Mouse (Mus musculus) CD4-positive, CD25-positive, alpha-beta regulatory T cell, adult 2 months (primary cell): ENCODE measurements around the gene Ccdc162.
A peak's percentile ranks its signal among the peaks of the same experiment; 100 is the strongest.

Experiments
- DNase-seq: peaks from one replicate; pipeline ENCODE4 v3.0.0-alpha.2; 2012; ENCODE audit warnings: low read depth, low spot score

Ccdc162 gene

DNA sequence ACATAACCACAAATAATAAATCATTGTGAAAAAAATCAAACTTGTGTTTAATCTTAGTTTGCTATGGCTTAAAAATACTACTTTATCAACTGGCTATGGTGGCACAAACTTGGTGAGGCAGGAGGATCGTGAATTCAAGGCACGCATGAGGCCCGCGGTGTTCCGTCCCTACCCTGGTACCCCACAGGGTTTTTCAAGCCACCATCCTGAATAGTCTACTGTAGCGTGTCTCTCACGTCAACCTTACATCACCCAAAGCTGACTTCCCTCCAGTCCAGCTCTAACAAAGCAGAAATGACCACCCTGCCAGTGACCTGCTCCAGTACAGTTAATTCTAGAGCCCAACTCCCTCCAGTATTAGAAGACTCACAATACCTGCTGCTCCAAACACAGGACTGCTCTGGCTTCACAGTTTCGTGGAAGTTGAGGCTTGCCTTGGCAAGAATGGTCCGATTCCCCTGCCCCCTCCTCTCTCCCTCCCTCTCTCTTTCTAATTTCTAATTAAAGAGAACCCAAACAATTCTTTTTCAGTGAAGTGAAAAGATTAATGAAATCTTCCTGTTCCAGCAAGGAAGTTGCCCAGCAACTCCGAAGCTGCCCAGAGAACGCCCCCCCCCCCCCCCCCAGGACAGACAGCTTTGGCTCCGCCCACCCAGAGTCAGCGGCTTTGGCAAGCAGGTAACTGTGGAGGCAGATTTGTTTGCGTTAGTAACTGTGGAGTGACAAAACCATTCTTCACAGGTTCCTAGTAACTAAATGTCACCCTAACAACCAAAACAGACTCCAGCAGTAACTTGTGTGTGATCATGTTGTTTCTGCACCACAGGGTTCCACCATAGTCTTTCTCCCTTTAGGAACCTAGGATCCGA lies at the start of gene Ccdc162:
TSS of gene Ccdc162 (minus strand) at position 606 of the 869 bp plus-strand sequence.
- DNase-seq = no peak

DNA sequence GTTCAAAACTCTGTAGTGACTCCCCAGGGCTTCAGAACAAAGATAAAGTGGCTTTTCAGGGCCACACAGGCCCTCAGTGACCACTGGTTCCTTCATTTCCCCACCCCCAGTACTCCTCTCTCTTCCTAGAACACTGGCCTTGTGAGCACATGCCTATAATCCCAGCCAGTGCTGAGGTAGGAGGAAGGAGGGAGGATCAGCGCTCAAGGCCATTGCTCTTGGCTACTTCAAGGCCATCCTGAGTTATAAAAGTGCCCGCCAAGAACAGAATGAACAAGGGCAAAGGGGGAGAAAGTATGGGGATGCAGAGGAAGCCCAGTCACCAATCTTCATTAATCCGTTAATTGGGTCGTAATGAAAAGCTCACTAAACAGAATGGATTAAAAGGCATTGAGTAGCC lies 49.2 kb upstream of the Ccdc162 start:
- DNase-seq = no peak

DNA sequence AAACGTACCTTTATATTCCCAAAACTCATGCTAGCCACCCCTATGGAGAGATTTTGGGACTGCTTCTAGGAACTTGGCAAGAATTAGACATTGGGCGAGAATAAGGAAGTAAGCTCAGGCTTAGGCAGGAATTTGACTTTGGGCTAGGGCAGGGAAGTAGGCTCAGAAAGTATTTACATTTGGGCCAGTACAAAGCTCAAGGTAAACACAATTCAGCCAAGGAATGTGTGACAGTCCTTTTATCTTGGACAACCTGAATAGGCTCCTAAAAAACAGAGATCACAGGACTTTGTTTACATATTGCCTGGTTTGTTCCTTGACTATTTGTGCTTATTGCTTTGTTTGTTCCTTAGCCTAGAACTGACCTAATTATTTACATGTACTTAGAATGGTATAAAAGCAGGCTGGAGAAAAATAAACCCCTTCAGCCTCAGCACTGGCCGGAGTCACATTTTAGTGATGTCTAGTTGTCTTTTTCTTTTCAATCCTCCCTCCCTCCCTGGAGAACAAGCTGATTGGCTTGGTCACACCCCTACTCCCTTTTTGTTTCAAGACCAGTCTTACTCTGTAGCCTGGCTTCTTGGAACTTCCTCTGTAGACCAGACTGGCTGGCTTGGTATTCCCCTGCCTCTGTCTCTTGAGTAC lies 47.4 kb upstream of the Ccdc162 start:
- DNase-seq = no peak

- DNase-seq = no peak
Measured at GRCm38 (mm10) chr10:41760866-41761265, 44.4 kb upstream of the Ccdc162 start.

DNA sequence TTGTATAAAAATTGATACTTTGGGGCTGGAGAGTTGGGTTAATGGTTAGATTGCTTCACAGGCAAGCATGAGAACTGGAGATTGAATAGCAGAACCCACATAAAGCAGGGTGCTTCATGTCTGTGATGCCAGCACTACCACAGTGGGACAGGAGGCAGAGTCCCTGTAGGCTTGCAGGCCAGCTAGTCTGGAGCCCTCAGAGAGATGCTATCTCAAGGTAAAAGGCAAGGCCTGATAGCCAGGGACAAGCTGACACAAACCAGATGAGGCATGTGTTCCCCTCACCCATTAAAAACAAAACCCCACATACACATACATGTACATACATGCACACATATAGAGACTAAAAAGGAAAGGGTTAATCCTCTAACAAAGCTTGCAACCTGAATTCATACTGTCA lies 41.6 kb upstream of the Ccdc162 start:
- no peak for DNase-seq

DNA sequence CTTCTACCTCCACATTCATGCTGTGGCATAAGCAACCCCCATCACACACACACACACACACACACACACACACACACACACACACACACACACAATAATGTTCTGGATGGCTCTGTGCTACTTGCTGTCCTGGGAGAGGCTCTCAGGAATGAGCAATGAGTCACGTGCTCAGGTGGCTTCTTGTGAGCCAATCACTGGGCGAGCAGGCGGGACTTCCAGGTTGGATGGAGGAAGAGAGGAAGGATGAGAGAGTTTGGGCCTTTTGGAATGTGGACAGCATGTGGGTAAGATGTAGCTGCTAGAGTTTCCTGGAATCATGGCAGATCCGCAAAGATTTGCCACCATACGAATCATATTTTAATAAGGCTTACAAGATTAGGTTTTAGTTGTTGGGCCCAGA lies 40.8 kb upstream of the Ccdc162 start:
- no peak for DNase-seq

DNA sequence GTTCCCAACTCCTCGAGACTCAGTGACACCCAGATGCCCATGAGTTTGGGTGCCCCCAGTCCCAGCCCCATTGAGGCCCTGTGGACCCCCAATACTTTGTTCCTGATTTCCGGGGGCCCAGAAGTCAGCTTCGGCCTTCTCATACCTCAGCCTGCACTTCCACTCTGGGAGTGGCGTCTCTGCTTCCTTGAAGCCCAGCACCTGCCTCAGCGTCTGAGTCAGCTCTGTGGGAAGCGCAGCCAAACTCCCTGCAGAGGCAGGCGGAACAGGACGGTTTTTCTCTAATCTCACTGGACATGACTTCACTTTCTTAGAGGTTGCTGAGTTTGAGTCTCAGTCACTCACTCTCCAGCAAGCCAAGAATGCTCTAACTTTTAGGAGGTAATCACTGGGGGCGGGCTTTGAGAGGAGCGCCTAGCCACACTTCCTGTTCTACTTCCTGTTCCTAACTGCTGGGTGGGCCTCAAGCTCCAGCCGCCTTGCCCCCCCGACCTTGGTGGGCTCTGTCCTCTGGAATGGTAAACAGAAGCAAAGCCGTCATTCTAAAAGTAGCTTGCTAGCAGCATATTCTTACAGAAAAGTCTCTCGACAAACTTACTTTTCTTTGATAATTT lies 35.5 kb upstream of the Ccdc162 start:
- peak; percentile 52 for DNase-seq

- no peak for DNase-seq
Measured at GRCm38 (mm10) chr10:41749306-41749705, 32.9 kb upstream of the Ccdc162 start.

- DNase-seq = no peak
Measured at GRCm38 (mm10) chr10:41746554-41746953, 30.1 kb upstream of the Ccdc162 start.

GRCm38 (mm10) chr10:41744006-41744405 lies 27.6 kb upstream of the Ccdc162 start:
- no peak for DNase-seq

GRCm38 (mm10) chr10:41740221-41740620 lies 23.8 kb upstream of the Ccdc162 start:
- no peak for DNase-seq

DNA sequence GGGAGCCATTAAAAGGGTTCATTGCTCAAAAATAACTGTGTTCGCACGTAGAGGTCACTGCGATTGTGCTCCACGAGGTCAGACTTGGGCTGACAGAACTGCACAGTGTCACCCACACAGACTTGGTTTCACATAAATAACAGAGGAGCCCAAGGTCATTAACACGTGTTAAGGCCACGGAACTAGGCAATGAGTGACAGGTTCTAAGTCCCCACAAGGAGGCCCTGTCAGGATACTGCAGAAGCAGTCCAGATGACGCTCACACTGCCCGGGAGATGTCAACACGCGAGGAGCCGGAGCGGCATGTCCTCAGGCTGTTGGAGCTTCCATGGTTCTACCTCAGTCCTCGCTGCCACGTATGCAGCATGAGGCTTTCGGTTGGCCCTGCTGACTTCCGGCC lies 20.8 kb upstream of the Ccdc162 start:
- no peak for DNase-seq

GRCm38 (mm10) chr10:41735398-41735797 lies 19.0 kb upstream of the Ccdc162 start:
- no peak for DNase-seq

GRCm38 (mm10) chr10:41733214-41733613 lies 16.8 kb upstream of the Ccdc162 start:
- DNase-seq = no peak

- DNase-seq = no peak
Measured at GRCm38 (mm10) chr10:41731932-41732331, 15.5 kb upstream of the Ccdc162 start.

GRCm38 (mm10) chr10:41730746-41731145 lies 14.3 kb upstream of the Ccdc162 start:
- no peak for DNase-seq

DNA sequence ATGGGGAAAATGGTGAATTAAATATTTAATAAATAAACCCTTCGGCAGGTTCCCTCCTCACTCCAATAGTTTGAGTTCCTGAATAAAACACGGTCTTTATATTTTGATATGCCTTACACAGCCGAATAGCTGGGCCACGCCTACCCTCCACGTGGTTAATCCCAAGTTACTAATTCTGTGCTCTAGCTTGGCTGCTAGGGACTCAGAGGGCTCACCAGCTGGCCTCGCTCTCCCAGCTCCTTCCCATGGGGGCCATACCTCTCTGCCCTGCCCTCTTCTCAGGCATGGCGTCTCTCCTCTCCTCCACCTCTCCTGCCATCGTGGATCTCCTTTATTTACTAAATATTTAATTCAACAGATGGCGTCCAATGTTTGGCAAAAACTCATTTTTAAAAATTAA lies 9.8 kb upstream of the Ccdc162 start:
- DNase-seq = no peak

- DNase-seq = no peak
Measured at GRCm38 (mm10) chr10:41719587-41719986, 3.2 kb upstream of the Ccdc162 start.

GRCm38 (mm10) chr10:41715557-41715956 lies 877 bp downstream of the Ccdc162 start:
- DNase-seq = no peak

- DNase-seq = peak; percentile 10
Measured at GRCm38 (mm10) chr10:41711467-41711866, 5.0 kb downstream of the Ccdc162 start.

DNA sequence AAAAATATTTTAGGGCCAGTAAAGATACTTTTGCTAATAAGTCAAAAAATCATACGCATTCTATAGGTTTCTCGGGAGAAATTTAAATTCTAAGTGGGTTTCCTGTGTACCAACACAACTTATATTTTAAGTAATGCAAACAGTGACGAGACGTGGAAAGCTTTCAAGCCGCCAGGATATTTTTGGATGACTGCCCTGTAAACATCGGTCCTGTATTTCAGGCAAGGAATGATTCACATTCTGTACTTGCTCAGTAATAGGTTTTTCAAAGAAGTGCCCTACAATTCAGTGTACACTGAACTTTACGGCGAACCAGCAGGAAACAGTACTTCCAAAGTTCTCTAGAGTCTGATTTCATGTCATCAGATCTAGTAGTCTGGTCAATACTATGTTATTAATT lies 5.7 kb downstream of the Ccdc162 start:
- DNase-seq = no peak

GRCm38 (mm10) chr10:41709341-41709740 lies 7.1 kb downstream of the Ccdc162 start:
- peak; percentile 8 for DNase-seq

DNA sequence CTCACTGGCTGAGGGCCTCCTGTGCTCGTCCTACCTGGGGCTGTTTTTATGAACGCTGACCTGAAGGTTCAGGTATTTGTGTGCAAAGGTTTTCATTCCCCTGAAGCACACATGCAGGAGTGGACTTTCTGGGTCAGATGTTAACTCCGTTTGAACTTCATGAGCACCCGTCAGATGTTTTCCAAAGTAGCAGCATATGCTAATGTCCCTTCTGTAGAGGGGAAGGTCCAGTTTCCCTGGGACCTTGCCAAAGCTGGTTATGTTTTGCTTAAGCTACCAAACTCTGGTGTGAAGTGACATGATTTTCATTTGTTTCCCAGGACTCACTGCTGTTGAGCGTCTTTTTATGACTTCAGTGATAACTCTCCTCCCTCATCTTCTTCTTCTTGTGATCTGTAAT lies 16.8 kb downstream of the Ccdc162 start:
- DNase-seq = no peak
